Mouse (Mus musculus) left cerebral cortex, adult 2 months (tissue): ENCODE data around the gene Actb. TPM values are rescaled to one million over a fixed set of nuclear protein-coding genes. Genes with fewer than 3 reads are reported as not detected.

Experiments
- DNase-seq, 2 experiments: peaks; one replicate each; pipeline ENCODE4 v3.0.0; 2021 to 2022; ENCODE audit warnings: low spot score in 2 of 2, mixed read lengths in 1 of 2; ENCODE audit errors: extremely low spot score in 1 of 2
- H3K27ac ChIP-seq: fragments of 200-600 bp; 2 replicates; pipeline ENCODE4 v1.8.1; 2022
- H3K4me3 ChIP-seq: fragments of 200-600 bp; 2 replicates; pipeline ENCODE4 v1.8.1; 2022
- CTCF ChIP-seq: fragments of 200-600 bp; IDR thresholded peaks from 2 replicates; pipeline ENCODE4 v1.8.1; 2022; ENCODE audit warnings: antibody characterized with exemption, mild to moderate bottlenecking, moderate library complexity
- intact Hi-C: fragments of 180-260 bp; cut with DNase I; formaldehyde crosslinking; loops from one replicate; pipeline ENCODE4 v1.15.1; 2025
- total RNA-seq, 2 experiments: library from RNA; stranded (reverse); gene quantifications; 2 replicates each; pipeline ENCODE4 v1.2.3; 2021

The Actb gene
- total RNA-seq, 2 experiments from 2014 or later = 2,227 to 2,233 TPM

- DNase-seq = no peak
- TF ChIP-seq CTCF = no peak
- Histone ChIP-seq H3K4me3 (no peak overlapping the region), H3K27ac (peak overlapping the region; percentile 48; the same call in 1 of the 2 replicates)
- intact Hi-C loops = loop anchor here (2.0 kb wide), 1 partner anchor 18 kb away; no protein-coding TSS in a partner anchor
Observed at GRCm38 (mm10) chr5:142880806-142881516, 25.6 kb downstream of the Actb start.

GRCm38 (mm10) chr5:142880246-142880645, 26.3 kb downstream of the Actb start:
- DNase-seq = peak in 1 of 2 experiments; percentile 65
- TF ChIP-seq CTCF = peak; percentile 45
- H3K27ac ChIP-seq = peak overlapping the region; percentile 69
- no peak overlapping the region for H3K4me3 ChIP-seq
- intact Hi-C loops = loop anchor here (2.0 kb wide), 1 partner anchor 19 kb away; no protein-coding TSS in a partner anchor

GRCm38 (mm10) chr5:142879318-142880175, 27.0 kb downstream of the Actb start:
- Histone ChIP-seq H3K4me3 (no peak overlapping the region), H3K27ac (peak overlapping the region; percentile 69)
- DNase-seq = peak; percentile 78 to 81
- TF ChIP-seq CTCF = peak; percentile 85
- intact Hi-C loops = loop anchor here (1.0 to 5.0 kb wide), 4 partner anchors 19 to 188 kb away; no protein-coding TSS in a partner anchor

DNA sequence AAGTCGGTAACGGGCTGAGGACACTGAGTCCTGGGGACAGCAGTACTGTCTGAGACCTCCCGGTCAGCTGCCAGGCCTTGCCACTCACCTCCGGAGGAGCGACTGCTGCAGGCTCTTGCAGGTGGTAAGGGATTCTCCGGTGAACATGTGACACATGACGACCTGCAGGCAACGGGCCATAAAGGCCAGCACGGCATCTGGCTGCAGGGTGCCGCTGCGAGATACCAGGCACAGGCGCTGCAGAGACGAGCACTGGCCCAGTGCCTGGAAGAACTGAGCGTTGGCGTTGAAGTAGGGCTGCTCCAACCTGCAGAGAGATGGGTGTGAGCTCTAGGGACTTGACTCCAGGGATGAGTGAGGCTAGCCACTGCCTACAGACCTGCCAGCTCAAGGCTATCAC, 28.0 kb downstream of the Actb start:
- intact Hi-C loops = loop anchor here (5.0 kb wide), 1 partner anchor 189 kb away; no protein-coding TSS in a partner anchor
- TF ChIP-seq CTCF = no peak
- H3K27ac ChIP-seq = peak overlapping the region; percentile 65
- peak; percentile 47 to 74 for DNase-seq
- H3K4me3 ChIP-seq = no peak overlapping the region

DNA sequence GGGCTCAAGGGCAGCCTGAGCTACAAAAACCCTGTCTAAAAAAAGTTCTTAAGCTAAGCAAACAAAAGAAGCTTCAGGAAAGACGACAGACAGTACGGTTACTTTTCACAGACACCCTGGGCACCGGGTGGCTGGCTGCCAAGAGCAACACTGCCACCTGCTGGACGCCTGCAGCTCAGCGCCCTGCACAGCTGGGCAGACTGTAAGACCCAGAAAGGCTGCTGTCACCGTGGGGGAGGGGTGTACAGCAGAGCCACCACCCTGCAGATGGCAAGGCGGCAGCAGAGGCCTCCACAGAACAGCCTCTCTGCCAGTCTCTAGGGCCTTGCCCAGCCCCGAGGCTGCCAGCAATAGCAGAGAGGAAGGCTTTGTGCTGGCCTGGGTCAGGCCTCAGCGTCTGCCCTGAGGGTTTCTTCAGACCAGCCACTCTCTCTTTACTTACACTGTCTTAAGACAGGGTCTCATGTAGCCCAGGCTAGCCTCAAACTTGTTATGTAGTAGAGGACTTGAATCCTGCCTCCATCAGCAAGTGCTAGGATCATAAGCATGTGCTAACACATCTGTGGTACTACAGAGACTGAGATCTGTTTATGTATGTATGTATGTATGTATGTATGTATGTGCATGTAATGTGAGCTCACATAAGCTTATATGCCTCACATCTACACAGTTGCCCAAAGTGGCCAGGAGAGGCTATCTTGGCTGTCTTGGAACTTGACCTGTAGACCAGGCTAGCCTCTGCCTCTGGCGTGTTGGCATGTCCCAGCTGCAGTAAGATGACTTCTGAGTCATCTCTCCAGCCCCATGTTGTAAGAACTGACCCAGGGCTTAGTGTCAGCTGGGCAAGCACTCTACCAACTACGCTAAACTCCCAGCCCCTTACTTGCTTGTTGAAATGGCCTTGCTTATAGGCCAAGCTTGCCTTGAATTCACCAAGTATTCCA, 28.9 kb downstream of the Actb start:
- Histone ChIP-seq H3K27ac (peak overlapping the region; percentile 65), H3K4me3 (no peak overlapping the region)
- peak; percentile 97 for TF ChIP-seq CTCF
- intact Hi-C loops = loop anchor here (1.0 to 5.0 kb wide), 3 partner anchors 59 to 190 kb away; no protein-coding TSS in a partner anchor
- peak; percentile 89 to 94 for DNase-seq

DNA sequence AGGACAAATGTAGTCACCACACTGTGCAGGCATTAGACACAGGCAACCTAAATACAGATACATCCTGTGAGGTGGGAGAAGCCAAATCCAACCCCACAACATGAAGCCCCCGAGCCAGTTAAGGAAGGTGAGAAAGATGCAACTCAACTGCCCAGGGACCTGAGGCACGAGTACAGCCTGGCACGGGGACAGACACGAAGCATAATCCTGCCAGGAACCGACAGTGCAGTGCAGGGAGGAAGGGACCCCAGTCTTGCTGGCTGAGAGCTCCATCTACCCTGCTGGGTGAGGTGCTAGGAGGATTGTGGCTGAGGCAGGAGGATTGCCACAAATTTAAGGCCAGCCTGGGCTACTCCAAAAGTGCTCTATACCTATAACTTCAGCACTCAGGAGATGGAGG, 29.7 kb downstream of the Actb start:
- H3K27ac ChIP-seq = 0 out of 2 replicates have a peak overlapping the region, but pooled peaks have one; percentile 13
- TF ChIP-seq CTCF = no peak
- H3K4me3 ChIP-seq = no peak overlapping the region
- intact Hi-C loops = loop anchor here (1.0 to 5.0 kb wide), 3 partner anchors 58 to 190 kb away; no protein-coding TSS in a partner anchor
- DNase-seq = no peak

- no peak overlapping the region for H3K27ac ChIP-seq
- intact Hi-C loops = loop anchor here (5.0 kb wide), 1 partner anchor 192 kb away; no protein-coding TSS in a partner anchor
- H3K4me3 ChIP-seq = no peak overlapping the region
- no peak for TF ChIP-seq CTCF
- DNase-seq = no peak
Observed at GRCm38 (mm10) chr5:142875513-142875905, 31.0 kb downstream of the Actb start.

- Histone ChIP-seq H3K27ac (no peak overlapping the region), H3K4me3 (no peak overlapping the region)
- TF ChIP-seq CTCF = no peak; the same call in 1 of the 2 replicates
- intact Hi-C loops = loop anchor here (5.0 kb wide), 1 partner anchor 192 kb away; no protein-coding TSS in a partner anchor
- DNase-seq = no peak
Observed at GRCm38 (mm10) chr5:142874791-142875512, 31.6 kb downstream of the Actb start.

DNA sequence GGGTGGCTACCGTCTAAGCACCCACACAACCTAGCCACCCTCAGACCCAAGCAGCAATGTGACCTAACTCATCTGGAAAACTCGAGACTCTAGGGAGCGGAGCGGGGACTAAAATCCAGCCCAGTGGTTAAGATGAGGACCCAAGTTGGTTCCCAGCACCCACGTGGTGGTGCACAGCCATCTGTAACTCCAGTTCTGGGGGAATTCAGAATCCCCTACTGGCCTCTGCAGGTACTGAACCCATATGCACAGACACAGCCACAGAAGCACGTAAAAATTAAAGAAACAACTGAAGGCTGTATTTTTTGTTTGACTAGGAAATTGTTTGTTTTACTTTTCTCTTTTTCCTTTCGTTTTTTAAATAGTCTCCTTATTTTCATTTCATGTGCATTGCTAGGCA, 32.8 kb downstream of the Actb start:
- H3K27ac ChIP-seq = no peak overlapping the region
- H3K4me3 ChIP-seq = no peak overlapping the region
- no peak for DNase-seq
- peak; percentile 36 for TF ChIP-seq CTCF
- intact Hi-C loops = no loop called here

DNA sequence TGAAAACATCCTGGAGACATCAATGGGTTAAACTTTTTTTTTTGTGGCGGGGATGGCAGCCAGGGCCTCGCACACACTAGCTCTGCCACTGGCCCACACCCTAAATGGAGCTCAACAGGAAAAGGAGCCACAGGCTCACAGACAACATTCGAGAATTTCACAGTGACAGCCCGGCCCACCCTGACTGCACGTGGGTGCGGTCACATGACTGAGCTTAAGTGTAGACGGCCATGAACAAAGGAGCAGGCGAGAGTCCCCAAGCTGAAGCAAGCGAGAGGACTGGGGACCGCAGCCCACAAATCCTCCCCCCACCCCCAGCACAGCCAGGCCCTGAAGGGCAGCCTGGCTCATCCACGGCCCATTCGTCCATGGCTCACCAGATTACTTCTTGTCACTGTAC, 34.8 kb downstream of the Actb start:
- no peak for TF ChIP-seq CTCF
- intact Hi-C loops = no loop called here
- no peak for DNase-seq
- no peak overlapping the region for H3K4me3 ChIP-seq
- H3K27ac ChIP-seq = no peak overlapping the region
